Mouse (Mus musculus) stomach, postnatal 0 days (tissue): Measurements from ENCODE around the gene N4bp2.

Experiments used
- CTCF ChIP-seq: IDR thresholded peaks from 2 replicates; pipeline ENCODE4 v1.5.1; 2016; ENCODE audit warnings: antibody characterized with exemption, low read depth, mild to moderate bottlenecking, moderate library complexity
- EP300 ChIP-seq: optimal IDR thresholded peaks from 2 replicates; pipeline ENCODE3; 2016; ENCODE audit warnings: antibody characterized with exemption

- TF ChIP-seq EP300 = no peak
- TF ChIP-seq CTCF = no peak
These were observed 46.0 kb upstream of the N4bp2 start for GRCm38 (mm10) chr5:65717063-65717902.
